Mouse (Mus musculus): ENCODE data around the gene Pitpnc1. TPM values are rescaled to one million over a fixed set of nuclear protein-coding genes. Genes with fewer than 3 reads are reported as not detected.
A peak's percentile ranks its signal among the peaks of the same experiment; 100 is the strongest.

Pitpnc1 gene
- polyA plus RNA-seq, 1 experiment = 18.5 TPM

GRCm38 (mm10) chr11:107201773-107202172, 268.7 kb downstream of the Pitpnc1 start:
- no peak for DNase-seq

GRCm38 (mm10) chr11:107199281-107199680, 271.2 kb downstream of the Pitpnc1 start:
- Histone ChIP-seq H3K4me3 (ENCODE audit: insufficient read depth, low read depth, low read length) (no peak overlapping the region), H3K4me1 (ENCODE audit: control insufficient read depth, insufficient read depth, low read length) (no peaks in the 10 kb centered on the region), H3K36me3 (ENCODE audit: control insufficient read depth, insufficient read depth, low read length) (no peaks in the 10 kb centered on the region), H3K27me3 (replicated peaks; ENCODE audit: control insufficient read depth, insufficient read depth, low read length) (no peaks in the 10 kb centered on the region), H3K27ac (ENCODE audit: insufficient read depth, low read depth, low read length) (no peak overlapping the region)
- 83% methylated on average over 5 of the region's 5 CpGs for WGBS
- no peak for TF ChIP-seq CTCF (conservative IDR thresholded peaks at IDR 0.05; ENCODE audit: insufficient read depth, insufficient read length, low read depth, low read length)
- DNase-seq = no peak

More at GRCm38 (mm10) chr11:107201773-107202172, 268.7 kb downstream of the Pitpnc1 start:
- 84% methylated on average over 11 of the region's 11 CpGs for WGBS
- no peaks in the 10 kb centered on the region for H3K27me3 ChIP-seq (replicated peaks; ENCODE audit: control insufficient read depth, insufficient read depth, low read length)
- H3K27ac ChIP-seq (ENCODE audit: insufficient read depth, low read depth, low read length) = no peak overlapping the region
- H3K4me1 ChIP-seq (ENCODE audit: control insufficient read depth, insufficient read depth, low read length) = no peaks in the 10 kb centered on the region
- no peaks in the 10 kb centered on the region for H3K36me3 ChIP-seq (ENCODE audit: control insufficient read depth, insufficient read depth, low read length)
- H3K4me3 ChIP-seq (ENCODE audit: insufficient read depth, low read depth, low read length) = no peak overlapping the region
- TF ChIP-seq CTCF (conservative IDR thresholded peaks at IDR 0.05; ENCODE audit: insufficient read depth, insufficient read length, low read depth, low read length) (no peak), POLR2A (IDR thresholded peaks at IDR 0.05; ENCODE audit: low read depth, low read length) (no peak)

GRCm38 (mm10) chr11:107195334-107195733, 275.2 kb downstream of the Pitpnc1 start:
- H3K27me3 ChIP-seq (replicated peaks; ENCODE audit: control insufficient read depth, insufficient read depth, low read length) = no peaks in the 10 kb centered on the region
- WGBS = 71% methylated on average over 2 of the region's 2 CpGs

GRCm38 (mm10) chr11:107190376-107190775, 280.1 kb downstream of the Pitpnc1 start:
- no peaks in the 10 kb centered on the region for H3K36me3 ChIP-seq (ENCODE audit: control insufficient read depth, insufficient read depth, low read length)
- no peak overlapping the region for H3K4me3 ChIP-seq (ENCODE audit: insufficient read depth, low read depth, low read length)
- no peaks in the 10 kb centered on the region for H3K4me1 ChIP-seq (ENCODE audit: control insufficient read depth, insufficient read depth, low read length)
- WGBS = 62% methylated on average over 2 of the region's 2 CpGs
- no peaks in the 10 kb centered on the region for H3K27me3 ChIP-seq (replicated peaks; ENCODE audit: control insufficient read depth, insufficient read depth, low read length)
- DNase-seq = peak; percentile 12
- no peak overlapping the region for H3K27ac ChIP-seq (ENCODE audit: insufficient read depth, low read depth, low read length)
- no peak for TF ChIP-seq CTCF (conservative IDR thresholded peaks at IDR 0.05; ENCODE audit: insufficient read depth, insufficient read length, low read depth, low read length)
- no peak for TF ChIP-seq POLR2A (IDR thresholded peaks at IDR 0.05; ENCODE audit: low read depth, low read length)

More at GRCm38 (mm10) chr11:107195334-107195733, 275.2 kb downstream of the Pitpnc1 start:
- Histone ChIP-seq H3K4me3 (ENCODE audit: insufficient read depth, low read depth, low read length) (no peak overlapping the region), H3K27ac (ENCODE audit: insufficient read depth, low read depth, low read length) (no peak overlapping the region), H3K36me3 (ENCODE audit: control insufficient read depth, insufficient read depth, low read length) (no peaks in the 10 kb centered on the region), H3K4me1 (ENCODE audit: control insufficient read depth, insufficient read depth, low read length) (no peaks in the 10 kb centered on the region)
- no peak for TF ChIP-seq CTCF (conservative IDR thresholded peaks at IDR 0.05; ENCODE audit: insufficient read depth, insufficient read length, low read depth, low read length)
- TF ChIP-seq POLR2A (IDR thresholded peaks at IDR 0.05; ENCODE audit: low read depth, low read length) = no peak
- DNase-seq = no peak

- no peaks in the 10 kb centered on the region for H3K27me3 ChIP-seq (replicated peaks; ENCODE audit: control insufficient read depth, insufficient read depth, low read length)
- peak; percentile 95 for TF ChIP-seq CTCF (conservative IDR thresholded peaks at IDR 0.05; ENCODE audit: insufficient read depth, insufficient read length, low read depth, low read length)
- TF ChIP-seq POLR2A (IDR thresholded peaks at IDR 0.05; ENCODE audit: low read depth, low read length) = no peak
- under 1% methylated on average over 62 of the region's 62 CpGs for WGBS
- peak; percentile 100 for DNase-seq
- no peaks in the 10 kb centered on the region for H3K36me3 ChIP-seq (ENCODE audit: control insufficient read depth, insufficient read depth, low read length)
- peak within 1 kb of the TSS; percentile 85 for H3K4me3 ChIP-seq (ENCODE audit: insufficient read depth, low read depth, low read length)
- H3K4me1 ChIP-seq (ENCODE audit: control insufficient read depth, insufficient read depth, low read length) = no peaks in the 10 kb centered on the region
- no peak within 1 kb of the TSS; the same call in 1 of the 2 replicates for H3K27ac ChIP-seq (ENCODE audit: insufficient read depth, low read depth, low read length)
Measured at GRCm38 (mm10) chr11:107188565-107189552, 281.6 kb downstream of the Pitpnc1 start, which contains the start of gene Nol11. TSS of gene Nol11 (minus strand) at chr11:107189381.

- Histone ChIP-seq H3K27me3 (replicated peaks; ENCODE audit: control insufficient read depth, insufficient read depth, low read length) (no peaks in the 10 kb centered on the region), H3K4me1 (ENCODE audit: control insufficient read depth, insufficient read depth, low read length) (no peaks in the 10 kb centered on the region), H3K4me3 (ENCODE audit: insufficient read depth, low read depth, low read length) (no peak overlapping the region), H3K36me3 (ENCODE audit: control insufficient read depth, insufficient read depth, low read length) (peaks cover 7% of the 10 kb centered on the region; the same call in 1 of the 2 replicates), H3K27ac (ENCODE audit: insufficient read depth, low read depth, low read length) (no peak overlapping the region)
- 87% methylated on average over 8 of the region's 8 CpGs for WGBS
- TF ChIP-seq POLR2A (IDR thresholded peaks at IDR 0.05; ENCODE audit: low read depth, low read length) (no peak), CTCF (conservative IDR thresholded peaks at IDR 0.05; ENCODE audit: insufficient read depth, insufficient read length, low read depth, low read length) (no peak)
- DNase-seq = no peak
Measured at GRCm38 (mm10) chr11:107183777-107184176, 286.7 kb downstream of the Pitpnc1 start.

GRCm38 (mm10) chr11:107161215-107161614, 309.3 kb downstream of the Pitpnc1 start:
- Histone ChIP-seq H3K27me3 (replicated peaks; ENCODE audit: control insufficient read depth, insufficient read depth, low read length) (no peaks in the 10 kb centered on the region), H3K4me1 (ENCODE audit: control insufficient read depth, insufficient read depth, low read length) (no peaks in the 10 kb centered on the region), H3K4me3 (ENCODE audit: insufficient read depth, low read depth, low read length) (no peak overlapping the region), H3K27ac (ENCODE audit: insufficient read depth, low read depth, low read length) (no peak overlapping the region), H3K36me3 (ENCODE audit: control insufficient read depth, insufficient read depth, low read length) (0 out of 2 replicates have a peak, but pooled peaks cover under 1% of the 10 kb centered on the region)
- no peak for DNase-seq
- WGBS = 71% methylated on average over 4 of the region's 4 CpGs
- TF ChIP-seq CTCF (conservative IDR thresholded peaks at IDR 0.05; ENCODE audit: insufficient read depth, insufficient read length, low read depth, low read length) = no peak
- no peak for TF ChIP-seq POLR2A (IDR thresholded peaks at IDR 0.05; ENCODE audit: low read depth, low read length)
